Mouse (Mus musculus): ENCODE results near the gene Gucy2c. TPM values are rescaled to one million over a fixed set of nuclear protein-coding genes. Genes with fewer than 3 reads are reported as not detected.
A peak's percentile ranks its signal among the peaks of the same experiment; 100 is the strongest.

Gene Gucy2c
- total RNA-seq, 1 experiment, result 0.09 TPM

DNA sequence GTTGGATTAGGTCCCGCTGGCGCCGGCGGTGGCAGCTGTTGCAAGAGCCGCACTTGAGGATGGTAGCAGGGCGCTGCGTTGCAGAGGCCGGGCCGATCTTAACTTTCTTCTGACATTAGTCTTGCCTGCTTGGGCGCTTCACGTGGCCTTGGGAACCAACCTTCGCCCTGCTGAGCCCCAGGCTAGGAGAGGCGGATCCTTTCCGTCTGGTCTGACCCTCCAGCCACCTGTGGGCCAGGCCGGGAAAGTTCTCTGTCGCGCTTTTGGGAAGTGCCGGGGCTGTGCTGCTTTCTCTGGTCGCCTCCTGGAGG lies 119.9 kb downstream of the Gucy2c start, which contains the start of gene Plbd1:
Gene Plbd1 (minus strand): TSS at position 223 of the 311 bp plus-strand sequence.
- Histone ChIP-seq H3K4me1 (ENCODE audit: control insufficient read depth in 2 of 2, insufficient read depth in 2 of 2, low read length in 2 of 2, poor library complexity in 1 of 2) (peaks cover 0 to 2% of the 10 kb centered on the region in 2 experiments; a peak in 1 of 4 replicates), H3K9me3 (ENCODE audit: control insufficient read depth, insufficient read depth, low read depth, low read length) (no peaks in the 10 kb centered on the region), H3K27ac (ENCODE audit: insufficient read depth, low read depth, low read length, poor library complexity, severe bottlenecking) (no peak within 1 kb of the TSS), H3K9ac (ENCODE audit: insufficient read depth, low read depth, low read length, poor library complexity, severe bottlenecking) (peak within 1 kb of the TSS; percentile 70), H3K4me3 (ENCODE audit: insufficient read depth in 1 of 2, low read depth in 1 of 2, low read length in 2 of 2, poor library complexity in 1 of 2, severe bottlenecking in 1 of 2) (peak within 1 kb of the TSS; percentile 69 to 73), H3K36me3 (ENCODE audit: control insufficient read depth, insufficient read depth, low read length, poor library complexity, severe bottlenecking) (no peaks in the 10 kb centered on the region)
- DNase-seq (ENCODE audit: low read depth, low spot score), result peak; percentile 40
- TF ChIP-seq ZNF384 (IDR thresholded peaks at IDR 0.05; ENCODE audit: low read depth, low read length), result no peak
- no peak for TF ChIP-seq HCFC1 (IDR thresholded peaks at IDR 0.05; ENCODE audit: borderline replicate concordance, insufficient read depth, low read length)
- TF ChIP-seq CHD2 (IDR thresholded peaks at IDR 0.05; ENCODE audit: low read depth, low read length), result no peak
- no peak for TF ChIP-seq MAFK (IDR thresholded peaks at IDR 0.05; ENCODE audit: insufficient read depth, low read depth, low read length)
- no peak for TF ChIP-seq ZC3H11A (IDR thresholded peaks at IDR 0.05; ENCODE audit: borderline replicate concordance, low read depth, low read length)
- in situ Hi-C loops (cut with MboI; ENCODE audit: low sequenced_read_pairs in 2 of 2, unreplicated experiment in 2 of 2), result no loop called here

DNA sequence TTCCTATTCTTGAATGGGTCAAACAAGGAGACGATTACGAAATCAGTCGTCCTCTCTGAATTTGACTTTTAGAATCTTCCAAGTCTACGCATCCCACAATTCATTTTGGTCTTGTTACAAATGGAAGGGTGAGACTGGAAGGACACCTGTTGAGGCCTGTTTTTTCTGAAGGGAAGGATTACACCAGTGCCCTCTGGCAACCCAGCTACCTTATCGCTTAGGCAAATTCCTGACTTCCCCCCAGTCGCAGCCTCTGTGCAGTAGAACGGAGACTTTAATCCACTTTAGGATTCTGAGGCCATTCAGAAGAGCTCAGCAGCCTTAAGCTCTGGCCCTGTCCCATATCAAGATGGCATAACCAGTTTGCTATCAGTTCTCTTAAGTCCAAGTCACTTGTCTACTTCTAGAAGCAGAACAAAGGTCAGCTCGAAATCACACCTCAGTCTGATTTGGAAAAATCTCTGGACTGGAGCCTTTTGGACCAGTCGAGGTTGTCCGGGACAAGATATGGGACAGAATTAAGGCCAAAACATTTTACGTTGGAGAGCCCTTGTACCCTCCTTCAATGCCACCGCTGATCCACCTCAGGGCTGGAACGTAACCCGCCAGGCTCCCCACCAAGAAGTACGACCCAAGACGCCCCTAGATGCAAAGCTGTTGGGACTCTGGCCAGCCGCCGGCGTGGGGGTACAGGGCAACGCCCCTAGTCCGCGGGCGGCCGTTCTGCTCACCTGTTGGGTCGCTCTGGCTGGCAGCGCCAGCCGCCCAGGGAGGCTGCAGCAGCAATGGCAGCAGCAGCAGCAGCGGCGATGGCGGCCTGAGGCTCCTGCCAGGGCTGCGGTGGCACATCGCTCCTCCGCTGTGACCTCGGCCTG lies 120.5 kb downstream of the Gucy2c start:
- H3K9ac ChIP-seq (ENCODE audit: insufficient read depth, low read depth, low read length, poor library complexity, severe bottlenecking), result peak overlapping the region; percentile 70
- H3K27ac ChIP-seq (ENCODE audit: insufficient read depth, low read depth, low read length, poor library complexity, severe bottlenecking), result no peak overlapping the region
- DNase-seq (ENCODE audit: low read depth, low spot score), result no peak
- in situ Hi-C loops (cut with MboI; ENCODE audit: low sequenced_read_pairs in 2 of 2, unreplicated experiment in 2 of 2), result no loop called here
- no peaks in the 10 kb centered on the region for H3K36me3 ChIP-seq (ENCODE audit: control insufficient read depth, insufficient read depth, low read length, poor library complexity, severe bottlenecking)
- H3K4me3 ChIP-seq (ENCODE audit: insufficient read depth in 1 of 2, low read depth in 1 of 2, low read length in 2 of 2, poor library complexity in 1 of 2, severe bottlenecking in 1 of 2), result peak overlapping the region; percentile 69 to 73
- no peak for TF ChIP-seq MAFK (IDR thresholded peaks at IDR 0.05; ENCODE audit: insufficient read depth, low read depth, low read length)
- TF ChIP-seq ZNF384 (IDR thresholded peaks at IDR 0.05; ENCODE audit: low read depth, low read length), result no peak
- TF ChIP-seq CHD2 (IDR thresholded peaks at IDR 0.05; ENCODE audit: low read depth, low read length), result no peak
- TF ChIP-seq HCFC1 (IDR thresholded peaks at IDR 0.05; ENCODE audit: borderline replicate concordance, insufficient read depth, low read length), result no peak
- TF ChIP-seq ZC3H11A (IDR thresholded peaks at IDR 0.05; ENCODE audit: borderline replicate concordance, low read depth, low read length), result no peak
- peaks cover 0 to 2% of the 10 kb centered on the region in 2 experiments; a peak in 1 of 4 replicates for H3K4me1 ChIP-seq (ENCODE audit: control insufficient read depth in 2 of 2, insufficient read depth in 2 of 2, low read length in 2 of 2, poor library complexity in 1 of 2)
- no peaks in the 10 kb centered on the region for H3K9me3 ChIP-seq (ENCODE audit: control insufficient read depth, insufficient read depth, low read depth, low read length)

- TF ChIP-seq ZNF384 (IDR thresholded peaks at IDR 0.05; ENCODE audit: low read depth, low read length) (no peak), MAFK (IDR thresholded peaks at IDR 0.05; ENCODE audit: insufficient read depth, low read depth, low read length) (no peak), ZC3H11A (IDR thresholded peaks at IDR 0.05; ENCODE audit: borderline replicate concordance, low read depth, low read length) (no peak), HCFC1 (IDR thresholded peaks at IDR 0.05; ENCODE audit: borderline replicate concordance, insufficient read depth, low read length) (no peak), CHD2 (IDR thresholded peaks at IDR 0.05; ENCODE audit: low read depth, low read length) (no peak)
- no peaks in the 10 kb centered on the region for H3K36me3 ChIP-seq (ENCODE audit: control insufficient read depth, insufficient read depth, low read length, poor library complexity, severe bottlenecking)
- no peak overlapping the region for H3K27ac ChIP-seq (ENCODE audit: insufficient read depth, low read depth, low read length, poor library complexity, severe bottlenecking)
- in situ Hi-C loops (cut with MboI; ENCODE audit: low sequenced_read_pairs in 2 of 2, unreplicated experiment in 2 of 2), result no loop called here
- H3K9ac ChIP-seq (ENCODE audit: insufficient read depth, low read depth, low read length, poor library complexity, severe bottlenecking), result no peak overlapping the region
- no peak for DNase-seq (ENCODE audit: low read depth, low spot score)
- H3K9me3 ChIP-seq (ENCODE audit: control insufficient read depth, insufficient read depth, low read depth, low read length), result no peaks in the 10 kb centered on the region
- peaks cover 0 to 2% of the 10 kb centered on the region in 2 experiments; a peak in 1 of 4 replicates for H3K4me1 ChIP-seq (ENCODE audit: control insufficient read depth in 2 of 2, insufficient read depth in 2 of 2, low read length in 2 of 2, poor library complexity in 1 of 2)
- no peak overlapping the region for H3K4me3 ChIP-seq (ENCODE audit: insufficient read depth in 1 of 2, low read depth in 1 of 2, low read length in 2 of 2, poor library complexity in 1 of 2, severe bottlenecking in 1 of 2)
Measured at GRCm38 (mm10) chr6:136659226-136659625, 122.3 kb downstream of the Gucy2c start.

DNA sequence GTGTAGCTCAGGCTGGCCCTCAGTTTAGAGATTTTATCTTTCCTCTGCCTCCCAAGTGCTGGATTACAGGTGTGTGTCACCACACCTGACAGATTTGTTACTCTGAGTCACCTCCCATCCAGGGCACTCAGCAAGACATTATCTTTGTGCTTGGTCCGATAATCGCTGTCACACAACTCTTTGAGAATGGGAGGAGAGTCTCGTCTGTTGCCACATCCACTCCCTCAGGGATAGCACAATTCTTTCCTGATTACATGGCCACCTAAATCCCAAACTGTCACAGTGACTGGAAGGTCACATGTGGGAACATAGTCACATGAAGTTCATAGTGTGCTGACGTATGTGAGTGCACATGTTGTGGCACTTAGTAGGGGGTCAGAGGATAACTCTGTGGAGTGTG lies 123.3 kb downstream of the Gucy2c start:
- no peak for DNase-seq (ENCODE audit: low read depth, low spot score)
- Histone ChIP-seq H3K27ac (ENCODE audit: insufficient read depth, low read depth, low read length, poor library complexity, severe bottlenecking) (no peak overlapping the region), H3K9ac (ENCODE audit: insufficient read depth, low read depth, low read length, poor library complexity, severe bottlenecking) (no peak overlapping the region), H3K4me1 (ENCODE audit: control insufficient read depth in 2 of 2, insufficient read depth in 2 of 2, low read length in 2 of 2, poor library complexity in 1 of 2) (peaks cover 0 to 2% of the 10 kb centered on the region in 2 experiments; a peak in 1 of 4 replicates), H3K9me3 (ENCODE audit: control insufficient read depth, insufficient read depth, low read depth, low read length) (no peaks in the 10 kb centered on the region), H3K36me3 (ENCODE audit: control insufficient read depth, insufficient read depth, low read length, poor library complexity, severe bottlenecking) (no peaks in the 10 kb centered on the region), H3K4me3 (ENCODE audit: insufficient read depth in 1 of 2, low read depth in 1 of 2, low read length in 2 of 2, poor library complexity in 1 of 2, severe bottlenecking in 1 of 2) (no peak overlapping the region)
- in situ Hi-C loops (cut with MboI; ENCODE audit: low sequenced_read_pairs in 2 of 2, unreplicated experiment in 2 of 2), result no loop called here
- TF ChIP-seq MAFK (IDR thresholded peaks at IDR 0.05; ENCODE audit: insufficient read depth, low read depth, low read length) (no peak), HCFC1 (IDR thresholded peaks at IDR 0.05; ENCODE audit: borderline replicate concordance, insufficient read depth, low read length) (no peak), ZNF384 (IDR thresholded peaks at IDR 0.05; ENCODE audit: low read depth, low read length) (no peak), ZC3H11A (IDR thresholded peaks at IDR 0.05; ENCODE audit: borderline replicate concordance, low read depth, low read length) (no peak), CHD2 (IDR thresholded peaks at IDR 0.05; ENCODE audit: low read depth, low read length) (no peak)
